Mouse (Mus musculus) brain, embryonic 14.5 days (tissue): ENCODE measurements at regions not wholly inside any gene's neighbourhood (a gene's known extent, or its start where the extent isn't known, plus 50 kb on each side); places are given as distances from the start of the nearest gene placed in this dataset.

Experiments used
- CTCF ChIP-seq: fragments of 200-500 bp; IDR thresholded peaks from 2 replicates; pipeline ENCODE4 v1.5.1; 2012; ENCODE audit warnings: inconsistent platforms, mild to moderate bottlenecking, moderate library complexity, borderline replicate concordance; ENCODE audit not compliant: insufficient read depth, insufficient read length; ENCODE audit errors: extremely low read depth
- POLR2A ChIP-seq: fragments of 200-500 bp; IDR thresholded peaks from 2 replicates; pipeline ENCODE4 v1.6.1; 2012; ENCODE audit warnings: mild to moderate bottlenecking, inconsistent platforms, borderline replicate concordance; ENCODE audit not compliant: poor library complexity, insufficient read depth, insufficient read length, severe bottlenecking; ENCODE audit errors: extremely low read depth

DNA sequence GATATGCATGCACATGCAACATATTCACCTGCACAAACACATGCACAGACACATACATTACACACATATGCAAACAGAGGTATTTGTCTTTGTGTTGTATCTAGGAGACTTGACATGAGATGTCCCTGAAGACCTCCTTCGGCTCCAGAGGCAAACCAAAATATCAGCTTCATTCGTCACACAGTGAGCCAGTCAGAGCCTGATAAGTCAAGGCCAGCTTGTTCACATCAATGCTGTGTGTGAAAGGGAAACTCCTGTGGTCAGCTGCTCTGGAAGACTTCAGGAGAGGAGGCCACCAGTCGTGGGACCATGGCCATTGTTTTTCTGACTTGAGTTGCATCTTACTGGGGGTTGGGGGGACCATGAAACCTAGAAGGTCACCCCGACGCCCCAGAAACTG, 54.3 kb upstream of the Loxl4 start:
- TF ChIP-seq CTCF, result no peak
- no peak for TF ChIP-seq POLR2A
